Mouse (Mus musculus) B cell, adult (primary cell): Measurements from ENCODE around the gene Esp3. TPM values are rescaled to one million over a fixed set of nuclear protein-coding genes. Genes with fewer than 3 reads are reported as not detected.

Experiments
- total RNA-seq: library from RNA; stranded (reverse); gene quantifications from 4 replicates; pipeline ENCODE4 v1.2.4, GENCODE M21; 2023; ENCODE audit not compliant: inconsistent age

The Esp3 gene
- not detected in 4 replicates for total RNA-seq

GRCm38 (mm10) chr17:40631775-40632174, at the start of gene Esp3:
Gene Esp3 (plus strand): TSS chr17:40632075.

GRCm38 (mm10) chr17:40598294-40598693, 33.6 kb upstream of the Esp3 start, which contains the start of gene Esp4:
Gene Esp4 (plus strand): TSS chr17:40598594.

Other genes starting within 250 kb of the Esp3 start
- gene Esp8, start 112.1 kb upstream of the Esp3 start, total RNA-seq: not detected in 4 replicates
- not detected in 4 replicates for gene Esp6, start 70.6 kb upstream of the Esp3 start, total RNA-seq
- gene Esp4, start 33.5 kb upstream of the Esp3 start, total RNA-seq: not detected in 4 replicates
- gene Esp1, start 95.0 kb downstream of the Esp3 start, total RNA-seq: not detected in 4 replicates
- not detected in 4 replicates for gene Crisp2, start 174.9 kb downstream of the Esp3 start, total RNA-seq
- not detected in 4 replicates for gene Rhag, start 179.1 kb downstream of the Esp3 start, total RNA-seq
- gene 9130008F23Rik, start 248.5 kb downstream of the Esp3 start, total RNA-seq: not detected in 4 replicates